Mouse (Mus musculus): ENCODE results near the gene Ankrd1.

DNA sequence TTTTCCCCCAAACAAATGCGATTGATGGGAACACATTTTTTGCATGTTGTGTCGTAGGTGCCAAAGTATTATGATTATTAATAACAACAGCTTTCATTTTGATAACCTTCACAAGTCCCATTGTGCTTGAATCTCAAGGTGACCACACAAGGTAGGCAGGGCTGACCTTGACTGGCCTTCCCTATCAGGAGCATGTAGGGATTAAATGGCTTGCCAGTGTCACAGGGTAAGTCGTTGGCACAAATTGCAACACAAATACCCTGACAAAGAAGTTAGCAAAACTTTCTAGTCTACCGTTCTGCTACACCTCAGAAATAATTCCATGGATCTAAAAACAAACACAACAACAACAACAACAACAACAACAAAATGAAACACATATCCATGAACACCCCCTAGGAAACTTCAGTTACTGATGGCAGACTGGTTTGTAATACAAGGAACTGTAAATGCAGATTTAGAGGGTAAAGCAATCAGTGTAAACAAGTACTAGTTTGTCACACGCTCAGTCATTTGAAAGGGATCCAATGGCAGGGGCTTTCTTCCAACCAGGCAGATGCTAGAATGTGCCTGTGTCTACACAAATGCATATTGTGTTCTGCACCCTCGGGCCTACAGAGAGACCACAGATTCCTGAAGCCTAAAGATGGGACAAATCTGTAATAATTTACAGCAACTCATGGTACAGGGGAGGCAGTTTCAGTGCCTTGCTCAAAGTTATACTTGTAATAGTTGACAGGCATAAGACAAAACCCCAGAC, 46.7 kb upstream of the Ankrd1 start:
- no peak for TF ChIP-seq CTCF (IDR thresholded peaks at IDR 0.05; ENCODE audit: borderline replicate concordance, extremely low read depth, insufficient read depth, insufficient read length)
- TF ChIP-seq POLR2A (IDR thresholded peaks at IDR 0.05; ENCODE audit: borderline replicate concordance, extremely low read depth, insufficient read depth, insufficient read length, poor library complexity, severe bottlenecking): no peak

Data from brain, embryonic 14.5 days (tissue).